9 mouse cellular contexts compared by ENCODE assay signal in the genomic region with DNA sequence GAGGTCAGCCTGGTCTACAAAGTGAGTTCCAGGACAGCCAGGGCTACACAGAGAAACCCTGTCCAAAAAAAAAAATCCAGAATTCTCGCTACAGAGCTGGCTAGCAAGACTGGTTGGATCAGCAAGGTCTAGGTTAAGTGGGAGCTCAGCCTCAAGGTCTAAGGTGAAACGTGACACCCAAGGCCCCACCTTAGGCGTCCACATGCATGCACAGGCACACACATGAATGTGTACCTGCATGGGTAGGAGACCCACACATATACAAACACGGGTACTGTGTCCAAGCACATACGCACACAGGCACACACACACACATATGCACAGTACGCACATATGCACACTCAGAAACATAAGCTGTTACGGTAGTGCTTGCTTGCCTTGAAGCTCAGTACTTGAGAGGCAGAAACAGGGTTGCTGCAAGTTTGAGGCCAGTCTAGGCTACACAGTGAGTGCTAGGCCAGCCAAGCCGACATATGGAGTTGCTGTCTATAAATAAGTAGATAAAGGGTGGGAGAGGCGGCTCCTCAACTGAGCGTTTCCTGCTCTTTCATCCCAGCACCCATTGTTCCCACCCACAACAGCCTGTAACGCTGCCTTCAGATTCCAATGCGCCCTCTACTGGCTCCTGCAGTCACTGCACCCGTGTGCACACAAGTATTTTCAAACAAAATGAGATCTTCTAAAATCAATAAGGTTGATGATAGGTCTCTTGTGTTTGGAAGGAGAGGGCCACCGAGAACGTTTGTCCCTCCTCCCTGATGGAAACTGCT. TPM values are rescaled to one million over a fixed set of nuclear protein-coding genes. Genes with fewer than 3 reads are reported as not detected.
DNase-seq lines count a peak whose midpoint lies in the region.
"Had no signal": no experiment of that assay in that cellular context is flagged by ENCODE, and none has a peak within 500 bp of the region (broad histone marks: within the 10 kb centered on the region; RNA-seq: fewer than 3 reads in every experiment).

No protein-coding gene starts in this region.

- H3K27me3 ChIP-seq in megakaryocyte, embryonic 14.5 days (replicated peaks): peaks cover 6% of the 10 kb centered on the region
- H3K27me3 ChIP-seq: embryonic facial prominence, embryonic 13.5 days had no signal

- no peaks in the 10 kb centered on the region for H3K36me3 ChIP-seq in megakaryocyte, embryonic 14.5 days (replicated peaks; ENCODE audit: low read length)
- H3K36me3 ChIP-seq: embryonic facial prominence, embryonic 13.5 days had no signal

- H3K4me3 ChIP-seq in megakaryocyte, embryonic 14.5 days (replicated peaks): peak overlapping the region; percentile 79
- H3K4me3 ChIP-seq: embryonic facial prominence, embryonic 13.5 days had no signal

- H3K4me1 ChIP-seq in megakaryocyte, embryonic 14.5 days: peaks cover 56% of the 10 kb centered on the region

- peak; percentile 26 to 48 for DNase-seq in frontal cortex, postnatal 36 days (ENCODE audit: low spot score in 2 of 2)
- no peak for DNase-seq in frontal cortex, postnatal 14 days (ENCODE audit: low spot score in 2 of 2)
- peak; percentile 59 for DNase-seq in spleen, adult 12 weeks (ENCODE audit: low spot score)
- no peak for DNase-seq in spleen, postnatal 36 days (ENCODE audit: low spot score in 2 of 2)
- DNase-seq in embryo, embryonic 10 days (ENCODE audit: low spot score): peak; percentile 77
- peak; percentile 75 for DNase-seq in kidney, postnatal 10 days
- DNase-seq in thymus, postnatal 36 days: peak; percentile 58

- no peaks in the 10 kb centered on the region for H3K9me3 ChIP-seq in megakaryocyte, embryonic 14.5 days
- H3K9me3 ChIP-seq: embryonic facial prominence, embryonic 13.5 days had no signal

RNA-seq across cellular contexts. Expression of a gene that starts 11.9 kb away (rescaled TPM):
- not detected in 2 replicates for polyA plus RNA-seq in megakaryocyte, embryonic 14.5 days (2012; ENCODE audit: insufficient read depth, low replicate concordance)

RNA-seq across cellular contexts. Expression of a gene that starts 16.6 kb away (rescaled TPM):
- not detected in 2 replicates for polyA plus RNA-seq in megakaryocyte, embryonic 14.5 days (2012; ENCODE audit: insufficient read depth, low replicate concordance)
- polyA plus RNA-seq: embryonic facial prominence, embryonic 13.5 days had no signal

RNA-seq across cellular contexts. Expression of a gene that starts 24.7 kb away (rescaled TPM):
- polyA plus RNA-seq in megakaryocyte, embryonic 14.5 days (2012; ENCODE audit: insufficient read depth, low replicate concordance): 27.8 and 60.1 TPM in 2 replicates

Comparison
In these comparisons a context has a peak if more than half of its experiments do, and no peak if none do; other contexts are left out.
1. DNase-seq: peak in frontal cortex, postnatal 36 days (2 of 2), spleen, adult 12 weeks (single experiment), embryo, embryonic 10 days (single experiment), kidney, postnatal 10 days (single experiment) and thymus, postnatal 36 days (2 of 2); none in frontal cortex, postnatal 14 days (0 of 2) and spleen, postnatal 36 days (0 of 2).